Mouse (Mus musculus) G1E (cell line): Measurements from ENCODE around the gene Sgms1. TPM values are rescaled to one million over a fixed set of nuclear protein-coding genes. Genes with fewer than 3 reads are reported as not detected.

Experiments
- ATAC-seq: 2 replicates; pipeline ENCODE4 v1.8.0; 2016; ENCODE audit warnings: mild to moderate bottlenecking; ENCODE audit not compliant: insufficient number of reproducible peaks, poor library complexity, low FRiP score, severe bottlenecking; ENCODE audit errors: extremely low read depth
- DNase-seq: peaks from one replicate; pipeline ENCODE4 v3.0.0; 2012; ENCODE audit warnings: low spot score
- H3K27me3 ChIP-seq: 2 replicates; pipeline ENCODE4 v1.6.1; 2012; ENCODE audit warnings: mild to moderate bottlenecking, low read length, inconsistent platforms; ENCODE audit not compliant: insufficient read depth
- H3K36me3 ChIP-seq: replicated peaks from 2 replicates; pipeline ENCODE3; 2012; ENCODE audit warnings: mild to moderate bottlenecking, inconsistent platforms
- H3K4me1 ChIP-seq: 2 replicates; pipeline ENCODE4 v1.6.1; 2012; ENCODE audit warnings: low read depth, low read length, inconsistent platforms, mixed read lengths; ENCODE audit not compliant: insufficient read depth
- H3K4me3 ChIP-seq: 2 replicates; pipeline ENCODE4 v1.5.1; 2012; ENCODE audit warnings: low read depth, mild to moderate bottlenecking, inconsistent platforms, low read length, moderate library complexity, mixed read lengths
- H3K9me3 ChIP-seq: replicated peaks from 2 replicates; pipeline ENCODE4 v1.6.1; 2012; ENCODE audit warnings: inconsistent platforms
- CTCF ChIP-seq: IDR thresholded peaks from 2 replicates; pipeline ENCODE4 v1.5.1; 2012; ENCODE audit warnings: low read depth, low read length, inconsistent platforms, mixed read lengths
- GATA1 ChIP-seq: IDR thresholded peaks from 2 replicates; pipeline ENCODE4 v1.6.1; 2012; ENCODE audit warnings: borderline replicate concordance, low read length, inconsistent platforms, mixed read lengths
- GATA2 ChIP-seq: IDR thresholded peaks from 2 replicates; pipeline ENCODE4 v1.6.1; 2012; ENCODE audit warnings: low read depth, low read length, inconsistent platforms, borderline replicate concordance
- POLR2AphosphoS5 ChIP-seq: IDR thresholded peaks from 2 replicates; pipeline ENCODE4 v1.6.1; 2012; ENCODE audit warnings: low read depth, low read length, inconsistent platforms; ENCODE audit not compliant: insufficient replicate concordance
- TAL1 ChIP-seq: conservative IDR thresholded peaks from 2 replicates; pipeline ENCODE4 v1.6.1; 2012; ENCODE audit warnings: low read depth, low read length, inconsistent platforms, mixed read lengths
- polyA plus RNA-seq: library from polyadenylated mRNA; stranded (reverse); fragments of >175 nt; gene quantifications from 2 replicates; pipeline ENCODE4 v1.2.3, GENCODE M21; 2012
- total RNA-seq, 2 experiments: library from RNA; stranded (forward) in 1 of 2; stranded (reverse) in 1 of 2; fragments of 200-1000 nt in 1 of 2; fragments of >200 nt in 1 of 2; fragmentation: Nextera tagmentation in 1 of 2; gene quantifications; 2 replicates each; pipeline ENCODE4 v1.2.3; 2014 to 2017

Gene Sgms1
- total and polyA plus RNA-seq, 3 experiments, result 14.5 to 91.0 (median 61.2) TPM

DNA sequence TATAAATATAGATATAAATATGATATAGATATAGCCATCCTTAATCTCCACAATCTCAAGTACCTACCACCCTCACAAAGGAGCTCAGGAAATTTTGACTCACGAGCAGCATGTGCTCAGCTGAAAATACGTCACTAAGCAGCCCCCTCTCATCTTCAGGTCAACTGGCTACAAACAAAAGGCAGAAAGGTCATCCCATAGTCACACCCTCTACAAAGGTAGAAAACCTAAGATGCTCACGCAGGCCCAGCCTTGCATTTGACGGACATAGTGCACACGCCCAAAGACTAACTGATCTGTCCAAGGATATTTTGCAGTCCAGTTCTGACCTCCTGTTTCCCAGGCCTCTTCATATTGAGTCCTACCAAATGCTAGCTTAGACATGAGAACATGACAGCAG lies 159.2 kb downstream of the Sgms1 start:
- Histone ChIP-seq H3K27me3 (no peaks in the 10 kb centered on the region), H3K4me3 (no peak overlapping the region), H3K9me3 (no peaks in the 10 kb centered on the region; the same call in 1 of the 2 replicates), H3K36me3 (peaks cover 61% of the 10 kb centered on the region), H3K4me1 (peaks cover 44% of the 10 kb centered on the region)
- ATAC-seq (no peak), DNase-seq (no peak)
- no peak for TF ChIP-seq POLR2AphosphoS5
- no peak for TF ChIP-seq TAL1
- no peak for TF ChIP-seq CTCF
- TF ChIP-seq GATA2, result no peak

DNA sequence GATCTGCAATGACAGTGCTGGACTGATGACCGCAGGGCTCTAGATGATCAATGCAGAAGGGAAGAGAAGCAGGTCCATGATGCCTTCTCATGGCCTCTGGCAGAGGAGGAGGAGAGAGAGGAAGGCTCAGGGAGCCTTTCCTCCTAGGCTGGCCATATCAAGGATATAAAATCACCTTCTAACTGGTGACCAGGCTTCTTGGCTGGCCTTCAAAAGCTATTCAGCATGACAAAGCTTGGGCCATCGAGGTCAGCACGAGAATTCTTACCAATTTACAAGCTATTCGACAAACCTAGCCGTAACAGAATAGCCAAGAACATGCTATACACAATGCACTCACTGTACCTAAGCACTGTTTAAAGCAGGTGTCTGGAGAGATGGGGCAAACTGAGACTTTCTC lies 159.7 kb downstream of the Sgms1 start:
- Histone ChIP-seq H3K27me3 (no peaks in the 10 kb centered on the region), H3K4me1 (peaks cover 44% of the 10 kb centered on the region), H3K36me3 (peaks cover 66% of the 10 kb centered on the region), H3K4me3 (no peak overlapping the region), H3K9me3 (no peaks in the 10 kb centered on the region; the same call in 1 of the 2 replicates)
- DNase-seq (no peak), ATAC-seq (no peak)
- no peak for TF ChIP-seq GATA2
- TF ChIP-seq POLR2AphosphoS5, result no peak
- no peak for TF ChIP-seq GATA1
- TF ChIP-seq CTCF, result no peak
- TF ChIP-seq TAL1, result no peak

DNA sequence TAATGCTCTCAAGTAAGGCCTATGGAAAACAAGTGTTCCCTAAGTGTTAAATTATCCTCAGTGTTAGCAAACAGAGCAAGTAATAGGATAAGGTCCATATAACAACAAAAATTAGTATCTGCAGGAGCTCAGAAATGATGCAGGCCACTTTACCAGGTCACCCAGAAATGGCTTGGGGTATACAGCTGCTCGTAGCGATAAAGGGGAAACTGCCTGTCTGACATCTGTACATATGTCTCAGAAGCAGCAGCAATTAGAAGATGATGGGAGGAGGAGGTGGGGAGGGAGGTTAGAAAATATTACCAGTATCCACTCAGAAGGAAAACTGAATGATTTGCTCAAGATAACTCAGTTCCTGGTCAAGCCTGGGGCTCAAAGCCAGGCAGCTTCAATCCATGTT lies 162.3 kb downstream of the Sgms1 start:
- no peak; the same call in 1 of the 2 replicates for ATAC-seq
- H3K27me3 ChIP-seq, result no peaks in the 10 kb centered on the region
- no peak overlapping the region for H3K4me3 ChIP-seq
- H3K4me1 ChIP-seq, result peaks cover 45% of the 10 kb centered on the region
- DNase-seq, result no peak
- H3K36me3 ChIP-seq, result peaks cover 69% of the 10 kb centered on the region
- TF ChIP-seq GATA1 (no peak), TAL1 (peak; percentile 25; the same call in 1 of the 2 replicates)
- no peaks in the 10 kb centered on the region; the same call in 1 of the 2 replicates for H3K9me3 ChIP-seq

DNA sequence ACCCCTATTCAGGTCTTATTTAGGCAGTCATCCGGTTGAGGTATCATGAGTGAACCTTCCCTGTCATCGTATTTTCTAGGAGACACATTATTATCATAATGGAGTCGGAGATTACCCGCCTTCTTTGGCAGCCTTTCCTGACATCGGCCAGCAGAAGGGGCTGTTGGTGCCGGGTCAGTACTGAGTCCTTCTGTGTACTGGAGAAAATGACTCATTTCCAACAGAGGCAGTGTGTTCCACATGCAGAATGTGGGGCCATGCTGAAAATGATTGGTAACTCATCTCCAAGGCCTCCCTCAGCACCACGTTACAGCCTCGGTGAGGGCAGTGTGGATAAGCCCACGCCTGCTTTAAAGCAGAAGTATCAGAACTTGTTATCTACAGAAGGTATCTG lies 164.4 kb downstream of the Sgms1 start:
- Histone ChIP-seq H3K4me1 (peaks cover 60% of the 10 kb centered on the region), H3K9me3 (no peaks in the 10 kb centered on the region; the same call in 1 of the 2 replicates), H3K36me3 (peaks cover 70% of the 10 kb centered on the region), H3K4me3 (no peak overlapping the region), H3K27me3 (no peaks in the 10 kb centered on the region)
- TF ChIP-seq POLR2AphosphoS5 (no peak), GATA2 (no peak), GATA1 (no peak), CTCF (no peak), TAL1 (no peak)
- ATAC-seq (no peak), DNase-seq (no peak)

DNA sequence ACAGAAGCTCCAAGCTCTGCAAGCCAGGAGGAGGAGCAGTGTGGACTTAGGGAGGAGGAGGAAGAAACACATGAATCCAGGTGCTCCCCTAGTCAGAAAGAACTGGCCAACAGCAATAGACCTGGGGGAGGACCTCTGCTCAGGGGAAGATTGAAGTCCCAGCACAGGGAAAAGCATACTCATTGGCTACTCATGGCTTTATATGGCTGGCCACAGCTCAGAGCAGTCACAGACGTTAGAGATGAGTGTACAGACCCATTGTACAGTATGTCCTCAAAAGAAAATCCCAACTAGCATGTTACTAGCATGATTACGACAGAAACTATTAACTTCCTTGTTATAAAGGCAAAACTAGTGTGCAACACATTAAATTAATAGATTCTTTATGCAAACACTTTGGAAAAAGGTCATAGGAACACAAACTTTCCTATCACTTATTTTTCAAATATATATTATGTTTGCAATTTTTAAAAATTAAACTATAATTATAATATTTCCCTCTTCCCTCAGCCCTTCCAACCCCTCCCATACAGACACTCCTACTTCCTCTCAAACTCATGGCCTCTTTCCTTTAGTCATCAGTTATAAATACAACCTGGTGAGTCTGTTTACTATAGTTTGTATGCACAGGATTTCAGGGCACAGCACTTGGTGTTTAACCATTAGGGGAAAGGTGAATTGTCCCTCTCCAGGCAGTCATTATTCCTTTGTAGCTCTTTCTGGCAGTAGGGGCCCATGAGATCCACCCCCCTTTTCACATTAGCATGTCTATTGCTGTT lies 165.0 kb downstream of the Sgms1 start:
- no peak for DNase-seq
- H3K4me1 ChIP-seq, result peaks cover 62% of the 10 kb centered on the region
- TF ChIP-seq POLR2AphosphoS5, result no peak

DNA sequence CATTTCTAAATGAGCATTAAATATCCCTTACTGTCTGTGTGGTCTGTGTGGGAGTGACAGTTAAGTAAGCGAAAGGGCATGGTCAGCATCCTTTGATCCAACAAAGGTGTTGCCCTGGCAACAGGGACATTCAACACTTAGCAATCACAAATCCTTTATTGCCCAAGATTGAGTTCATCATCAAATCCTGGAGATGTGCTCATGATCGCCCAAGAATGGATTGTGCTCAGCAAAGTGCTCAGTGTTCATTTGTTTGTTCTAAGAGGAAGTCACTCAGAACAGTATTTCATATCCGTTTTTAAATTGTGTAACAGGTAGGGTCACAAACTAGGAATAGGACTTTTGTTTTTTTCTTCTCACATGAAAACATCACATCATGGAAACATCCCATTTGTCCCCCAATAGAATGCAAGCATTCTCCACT lies 165.8 kb downstream of the Sgms1 start:
- ATAC-seq, result no peak
- no peaks in the 10 kb centered on the region for H3K27me3 ChIP-seq
- no peak for DNase-seq
- H3K36me3 ChIP-seq, result peaks cover 69% of the 10 kb centered on the region
- no peaks in the 10 kb centered on the region; the same call in 1 of the 2 replicates for H3K9me3 ChIP-seq
- H3K4me3 ChIP-seq, result no peak overlapping the region
- H3K4me1 ChIP-seq, result peaks cover 62% of the 10 kb centered on the region
- TF ChIP-seq GATA1, result no peak
- no peak for TF ChIP-seq CTCF
- no peak for TF ChIP-seq TAL1
- TF ChIP-seq GATA2, result no peak
- TF ChIP-seq POLR2AphosphoS5, result no peak

More for the DNA sequence above, 165.0 kb downstream of the Sgms1 start:
- ATAC-seq, result no peak
- Histone ChIP-seq H3K27me3 (no peaks in the 10 kb centered on the region), H3K4me3 (no peak overlapping the region), H3K9me3 (no peaks in the 10 kb centered on the region; the same call in 1 of the 2 replicates), H3K36me3 (peaks cover 69% of the 10 kb centered on the region)

DNA sequence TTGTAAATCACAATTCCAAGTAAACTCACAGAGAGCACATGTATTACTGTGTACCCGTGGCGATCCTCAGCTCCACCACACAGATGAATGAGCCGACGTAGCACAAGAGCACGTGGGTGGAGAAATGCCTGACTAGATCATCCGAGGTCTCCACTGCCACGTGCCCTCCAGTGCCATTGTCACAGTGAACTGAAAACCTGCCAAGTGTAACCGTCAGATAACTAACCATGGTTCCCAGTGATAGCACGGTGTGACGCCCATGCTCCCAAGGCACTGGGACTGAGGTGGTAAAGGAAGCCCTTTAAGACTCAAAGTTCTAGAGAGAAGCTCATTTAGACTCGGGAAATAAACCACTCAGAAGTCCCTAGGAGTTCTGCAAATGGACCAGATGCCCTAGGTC lies 167.4 kb downstream of the Sgms1 start:
- H3K36me3 ChIP-seq, result peaks cover 74% of the 10 kb centered on the region
- H3K27me3 ChIP-seq, result no peaks in the 10 kb centered on the region
- no peak overlapping the region for H3K4me3 ChIP-seq
- TF ChIP-seq CTCF, result no peak
- TF ChIP-seq TAL1, result no peak
- TF ChIP-seq GATA1, result no peak
- no peak for TF ChIP-seq GATA2
- no peak for TF ChIP-seq POLR2AphosphoS5
- no peak for DNase-seq
- no peak; the same call in 1 of the 2 replicates for ATAC-seq
- no peaks in the 10 kb centered on the region; the same call in 1 of the 2 replicates for H3K9me3 ChIP-seq
- peaks cover 56% of the 10 kb centered on the region for H3K4me1 ChIP-seq
